Mouse (Mus musculus): ENCODE results near the gene Hecw2. TPM values are rescaled to one million over a fixed set of nuclear protein-coding genes. Genes with fewer than 3 reads are reported as not detected.

Hecw2 gene
- polyA plus RNA-seq, 1 experiment from 2014 or later = 5.5 TPM

DNA sequence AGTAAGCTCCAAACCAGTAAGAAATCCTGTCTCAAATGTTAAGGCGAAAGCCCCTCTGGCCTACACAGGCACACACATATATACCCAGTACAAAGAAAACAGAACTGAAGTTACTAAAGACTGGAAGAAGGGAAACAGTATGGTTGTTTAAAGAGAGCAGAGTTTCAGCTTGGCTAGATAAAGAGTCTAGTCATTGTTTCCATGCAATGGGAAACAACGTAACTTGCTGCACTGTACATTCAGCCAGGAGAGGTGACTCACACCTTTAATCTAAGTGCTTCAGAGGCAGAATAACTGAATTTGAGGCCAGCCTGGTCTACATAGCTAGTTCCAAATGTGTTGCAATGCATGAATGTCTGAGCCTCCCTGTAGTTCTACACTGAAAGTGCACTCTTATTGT is 18.4 kb downstream of the Hecw2 start:
- no peaks in the 10 kb centered on the region for H3K36me3 ChIP-seq (ENCODE audit: control insufficient read depth, insufficient read depth, low read length)
- no peaks in the 10 kb centered on the region for H3K27me3 ChIP-seq (ENCODE audit: control insufficient read depth, insufficient read depth, low read length)
- no peak for DNase-seq (ENCODE audit: low spot score)
- H3K9ac ChIP-seq (ENCODE audit: low read length) = no peak overlapping the region
- no peak for ATAC-seq (ENCODE audit: insufficient read depth, low FRiP score, low TSS enrichment)
- H3K4me2 ChIP-seq (ENCODE audit: low read depth) = no peak overlapping the region
- no peaks in the 10 kb centered on the region for H3K4me1 ChIP-seq (ENCODE audit: control insufficient read depth, insufficient read depth, low read length)
- H3K27ac ChIP-seq (ENCODE audit: low read depth, low read length) = no peak overlapping the region
- no peaks in the 10 kb centered on the region for H3K9me3 ChIP-seq (ENCODE audit: control insufficient read depth, low read length)
- no peak overlapping the region for H3K4me3 ChIP-seq (ENCODE audit: low read depth, low read length)
- 94% methylated on average over 2 of the region's 2 CpGs for whole genome bisulfite sequencing

DNA sequence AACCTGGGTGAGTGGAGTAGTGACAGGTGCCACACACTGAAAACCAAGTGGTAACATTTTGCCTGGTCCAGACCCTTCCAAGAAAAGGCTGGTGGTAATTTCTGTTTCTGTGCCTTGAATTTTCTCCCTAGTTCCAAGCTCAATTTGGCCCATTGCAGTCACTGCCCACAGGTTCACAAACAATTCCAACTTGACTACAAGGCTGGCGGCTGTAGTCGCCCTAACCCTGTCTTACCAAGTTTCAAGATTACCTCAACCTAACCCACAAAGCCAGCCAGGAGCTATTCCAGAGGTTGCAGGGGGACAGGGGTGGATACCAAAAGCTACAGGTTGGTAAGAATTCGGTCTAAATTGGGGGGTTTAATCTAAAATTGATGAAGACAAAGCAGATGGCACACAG is 27.0 kb downstream of the Hecw2 start:
- no peak overlapping the region for H3K27ac ChIP-seq (ENCODE audit: low read depth, low read length)
- no peak overlapping the region for H3K9ac ChIP-seq (ENCODE audit: low read length)
- no peaks in the 10 kb centered on the region for H3K4me1 ChIP-seq (ENCODE audit: control insufficient read depth, insufficient read depth, low read length)
- no peak for ATAC-seq (ENCODE audit: insufficient read depth, low FRiP score, low TSS enrichment)
- H3K4me3 ChIP-seq (ENCODE audit: low read depth, low read length) = no peak overlapping the region
- WGBS = 93% methylated on average over 3 of the region's 3 CpGs
- no peak overlapping the region for H3K4me2 ChIP-seq (ENCODE audit: low read depth)
- DNase-seq (ENCODE audit: low spot score) = no peak
- no peaks in the 10 kb centered on the region for H3K36me3 ChIP-seq (ENCODE audit: control insufficient read depth, insufficient read depth, low read length)
- H3K27me3 ChIP-seq (ENCODE audit: control insufficient read depth, insufficient read depth, low read length) = no peaks in the 10 kb centered on the region
- H3K9me3 ChIP-seq (ENCODE audit: control insufficient read depth, low read length) = no peaks in the 10 kb centered on the region

DNA sequence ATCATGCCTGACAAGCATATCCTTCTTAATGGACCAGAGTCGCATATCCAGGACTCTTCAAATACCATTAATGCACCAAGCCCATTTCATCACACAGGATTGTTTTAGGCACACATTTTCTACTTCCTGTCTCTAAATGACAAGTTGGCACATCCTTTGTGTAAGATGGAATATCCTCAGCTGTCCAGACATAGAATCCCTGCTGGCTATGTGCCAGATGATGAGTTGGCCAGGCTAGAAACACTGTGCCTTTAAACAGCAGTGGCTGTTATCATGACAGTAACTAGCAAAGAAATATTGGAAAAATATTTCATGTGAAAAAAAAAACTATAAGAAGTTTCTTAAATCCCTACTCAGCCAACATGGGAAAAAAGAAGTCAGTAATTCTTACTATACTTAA is 35.4 kb downstream of the Hecw2 start:
- 89% methylated on average over 1 of the region's 1 CpGs for WGBS
- no peaks in the 10 kb centered on the region for H3K27me3 ChIP-seq (ENCODE audit: control insufficient read depth, insufficient read depth, low read length)
- H3K36me3 ChIP-seq (ENCODE audit: control insufficient read depth, insufficient read depth, low read length) = no peaks in the 10 kb centered on the region
- H3K9me3 ChIP-seq (ENCODE audit: control insufficient read depth, low read length) = no peaks in the 10 kb centered on the region
- H3K4me2 ChIP-seq (ENCODE audit: low read depth) = no peak overlapping the region
- no peak overlapping the region for H3K4me3 ChIP-seq (ENCODE audit: low read depth, low read length)
- no peaks in the 10 kb centered on the region for H3K4me1 ChIP-seq (ENCODE audit: control insufficient read depth, insufficient read depth, low read length)
- no peak overlapping the region for H3K9ac ChIP-seq (ENCODE audit: low read length)
- ATAC-seq (ENCODE audit: insufficient read depth, low FRiP score, low TSS enrichment) (no peak), DNase-seq (ENCODE audit: low spot score) (no peak)
- no peak overlapping the region for H3K27ac ChIP-seq (ENCODE audit: low read depth, low read length)

DNA sequence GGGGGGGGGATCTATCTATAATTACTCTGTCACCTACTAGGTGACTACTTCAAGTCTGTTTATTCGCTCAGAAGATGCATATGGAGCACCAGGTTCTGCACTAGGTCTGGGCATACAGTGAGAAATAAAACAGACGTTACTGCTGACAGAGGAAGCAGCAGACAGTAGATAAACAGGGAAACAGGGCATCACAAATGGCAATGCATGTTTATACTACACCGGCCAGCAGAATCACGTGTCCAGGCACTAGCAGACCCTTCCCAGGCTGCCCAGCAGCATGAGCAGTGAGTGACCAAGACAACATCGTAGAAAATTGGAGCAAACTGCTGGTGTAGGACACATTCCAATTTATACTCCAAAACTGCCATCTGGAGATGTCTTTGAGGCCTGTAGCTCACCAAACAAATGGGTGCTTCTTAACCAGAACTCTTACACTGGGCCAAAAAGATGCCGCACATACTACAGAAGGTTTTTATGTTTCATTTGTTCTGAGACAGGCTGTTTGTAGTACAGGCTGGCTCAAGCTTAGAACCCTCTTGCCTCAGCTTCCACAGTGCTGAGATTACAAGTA is 41.7 kb downstream of the Hecw2 start:
- WGBS = 80% methylated on average over 6 of the region's 6 CpGs
- no peak for DNase-seq (ENCODE audit: low spot score)
- no peak overlapping the region for H3K4me3 ChIP-seq (ENCODE audit: low read depth, low read length)
- no peak overlapping the region for H3K9ac ChIP-seq (ENCODE audit: low read length)
- no peaks in the 10 kb centered on the region for H3K27me3 ChIP-seq (ENCODE audit: control insufficient read depth, insufficient read depth, low read length)
- no peaks in the 10 kb centered on the region for H3K9me3 ChIP-seq (ENCODE audit: control insufficient read depth, low read length)
- no peak overlapping the region for H3K27ac ChIP-seq (ENCODE audit: low read depth, low read length)
- no peak for ATAC-seq (ENCODE audit: insufficient read depth, low FRiP score, low TSS enrichment)
- H3K4me2 ChIP-seq (ENCODE audit: low read depth) = no peak overlapping the region
- H3K36me3 ChIP-seq (ENCODE audit: control insufficient read depth, insufficient read depth, low read length) = no peaks in the 10 kb centered on the region
- H3K4me1 ChIP-seq (ENCODE audit: control insufficient read depth, insufficient read depth, low read length) = no peaks in the 10 kb centered on the region

DNA sequence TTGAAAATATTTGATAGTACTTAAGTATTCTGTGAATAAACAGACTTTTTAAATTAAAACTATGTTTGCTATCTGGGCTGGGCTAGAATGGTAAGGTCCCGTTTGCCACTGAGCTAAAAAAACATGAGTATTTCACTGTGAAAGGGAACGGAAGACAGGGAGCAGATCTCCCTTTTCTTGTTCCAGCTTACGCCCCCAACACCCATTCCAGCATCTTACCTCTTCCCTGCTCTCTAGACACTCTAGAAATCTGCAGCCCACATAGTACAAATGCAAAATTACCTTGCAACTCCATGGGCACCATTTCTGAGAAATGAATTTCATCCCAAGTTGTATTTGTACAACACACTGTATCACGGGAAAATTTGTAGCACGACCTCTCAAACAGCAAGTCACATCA is 49.9 kb downstream of the Hecw2 start:
- H3K4me3 ChIP-seq (ENCODE audit: low read depth, low read length) = no peak overlapping the region
- 88% methylated on average over 5 of the region's 5 CpGs for WGBS
- no peak for ATAC-seq (ENCODE audit: insufficient read depth, low FRiP score, low TSS enrichment)

DNA sequence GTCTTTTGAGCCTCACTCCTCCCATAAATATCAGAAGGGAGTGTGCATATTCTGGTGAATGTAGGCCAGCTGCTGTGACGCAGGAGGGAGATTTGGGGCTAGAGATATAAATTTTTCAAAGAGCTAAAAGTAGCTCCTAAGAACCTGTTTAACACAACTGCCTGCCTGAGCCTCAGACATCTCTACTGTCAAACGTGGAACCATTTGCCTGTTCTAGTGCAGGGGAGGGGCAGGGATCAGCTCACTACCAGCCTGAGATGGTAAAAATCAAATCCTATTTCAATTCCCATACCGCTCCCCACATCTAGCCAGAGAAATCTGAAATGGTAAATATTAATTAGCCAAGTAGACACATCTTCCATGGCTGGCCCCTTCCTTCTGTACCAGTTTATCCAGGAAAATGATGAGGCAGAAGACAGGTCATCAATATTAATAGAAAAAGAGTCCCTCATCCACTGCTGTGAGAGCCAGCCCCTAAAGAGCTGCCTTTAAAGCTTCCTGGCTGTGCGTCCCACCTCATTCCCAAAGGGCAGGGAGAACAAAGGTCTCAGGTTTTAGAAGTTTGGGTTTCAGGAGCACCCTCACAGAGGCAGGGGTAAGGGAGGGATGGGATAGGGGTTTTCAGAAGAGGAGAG is 61.0 kb downstream of the Hecw2 start:
- H3K36me3 ChIP-seq (ENCODE audit: control insufficient read depth, insufficient read depth, low read length) = no peaks in the 10 kb centered on the region
- WGBS = 58% methylated on average over 4 of the region's 4 CpGs
- no peak overlapping the region for H3K4me2 ChIP-seq (ENCODE audit: low read depth)
- DNase-seq (ENCODE audit: low spot score) (no peak), ATAC-seq (ENCODE audit: insufficient read depth, low FRiP score, low TSS enrichment) (no peak; the same call in 1 of the 2 replicates)
- no peak overlapping the region for H3K9ac ChIP-seq (ENCODE audit: low read length)
- H3K27me3 ChIP-seq (ENCODE audit: control insufficient read depth, insufficient read depth, low read length) = no peaks in the 10 kb centered on the region
- H3K9me3 ChIP-seq (ENCODE audit: control insufficient read depth, low read length) = no peaks in the 10 kb centered on the region
- no peak overlapping the region for H3K4me3 ChIP-seq (ENCODE audit: low read depth, low read length)
- no peak overlapping the region for H3K27ac ChIP-seq (ENCODE audit: low read depth, low read length)
- H3K4me1 ChIP-seq (ENCODE audit: control insufficient read depth, insufficient read depth, low read length) = no peaks in the 10 kb centered on the region

More for the DNA sequence above, 49.9 kb downstream of the Hecw2 start:
- H3K27ac ChIP-seq (ENCODE audit: low read depth, low read length) = no peak overlapping the region
- H3K27me3 ChIP-seq (ENCODE audit: control insufficient read depth, insufficient read depth, low read length) = no peaks in the 10 kb centered on the region
- no peaks in the 10 kb centered on the region for H3K9me3 ChIP-seq (ENCODE audit: control insufficient read depth, low read length)
- no peaks in the 10 kb centered on the region; the same call in 1 of the 2 replicates for H3K36me3 ChIP-seq (ENCODE audit: control insufficient read depth, insufficient read depth, low read length)
- H3K9ac ChIP-seq (ENCODE audit: low read length) = no peak overlapping the region
- no peaks in the 10 kb centered on the region for H3K4me1 ChIP-seq (ENCODE audit: control insufficient read depth, insufficient read depth, low read length)
- no peak for DNase-seq (ENCODE audit: low spot score)
- H3K4me2 ChIP-seq (ENCODE audit: low read depth) = no peak overlapping the region

DNA sequence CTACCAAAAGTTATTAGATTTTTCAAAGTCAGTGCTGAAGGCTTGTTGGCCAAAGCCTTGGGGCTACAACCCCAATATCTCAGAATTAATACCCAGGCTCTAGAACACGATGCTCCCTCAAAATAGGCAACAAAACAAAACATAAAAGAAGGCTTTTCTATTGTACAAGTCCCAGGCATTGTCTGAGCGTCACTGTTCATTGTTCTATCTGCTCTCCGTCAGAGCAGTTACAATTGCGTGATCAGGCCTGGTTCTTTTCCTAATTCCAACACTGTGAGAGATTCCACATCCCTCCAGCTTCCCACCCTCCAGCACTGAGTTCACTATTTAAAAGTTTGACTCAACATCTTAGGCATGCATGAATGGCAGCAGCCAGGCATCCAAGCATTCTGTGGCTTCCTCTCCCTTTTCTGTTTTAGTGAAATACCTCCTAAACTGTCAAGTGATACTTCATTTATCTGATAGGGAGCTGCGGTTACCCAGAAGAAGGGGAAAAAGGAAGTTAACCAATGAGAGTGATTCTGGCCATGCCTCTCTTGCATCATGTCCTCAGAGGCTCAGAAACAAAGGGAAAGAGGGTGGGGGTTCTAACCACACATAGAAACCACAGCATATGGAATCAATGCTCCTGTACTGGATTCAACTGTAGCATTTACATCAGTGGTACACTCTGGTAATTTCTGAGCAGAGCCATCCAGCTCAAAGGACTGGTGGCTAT is 66.1 kb downstream of the Hecw2 start:
- H3K4me1 ChIP-seq (ENCODE audit: control insufficient read depth, insufficient read depth, low read length) = no peaks in the 10 kb centered on the region
- no peaks in the 10 kb centered on the region for H3K27me3 ChIP-seq (ENCODE audit: control insufficient read depth, insufficient read depth, low read length)
- DNase-seq (ENCODE audit: low spot score) = no peak
- H3K9me3 ChIP-seq (ENCODE audit: control insufficient read depth, low read length) = no peaks in the 10 kb centered on the region
- H3K4me3 ChIP-seq (ENCODE audit: low read depth, low read length) = no peak overlapping the region
- ATAC-seq (ENCODE audit: insufficient read depth, low FRiP score, low TSS enrichment) = no peak
- no peaks in the 10 kb centered on the region for H3K36me3 ChIP-seq (ENCODE audit: control insufficient read depth, insufficient read depth, low read length)
- H3K4me2 ChIP-seq (ENCODE audit: low read depth) = no peak overlapping the region
- no peak overlapping the region for H3K27ac ChIP-seq (ENCODE audit: low read depth, low read length)
- no peak overlapping the region for H3K9ac ChIP-seq (ENCODE audit: low read length)
- WGBS = 69% methylated on average over 5 of the region's 5 CpGs

DNA sequence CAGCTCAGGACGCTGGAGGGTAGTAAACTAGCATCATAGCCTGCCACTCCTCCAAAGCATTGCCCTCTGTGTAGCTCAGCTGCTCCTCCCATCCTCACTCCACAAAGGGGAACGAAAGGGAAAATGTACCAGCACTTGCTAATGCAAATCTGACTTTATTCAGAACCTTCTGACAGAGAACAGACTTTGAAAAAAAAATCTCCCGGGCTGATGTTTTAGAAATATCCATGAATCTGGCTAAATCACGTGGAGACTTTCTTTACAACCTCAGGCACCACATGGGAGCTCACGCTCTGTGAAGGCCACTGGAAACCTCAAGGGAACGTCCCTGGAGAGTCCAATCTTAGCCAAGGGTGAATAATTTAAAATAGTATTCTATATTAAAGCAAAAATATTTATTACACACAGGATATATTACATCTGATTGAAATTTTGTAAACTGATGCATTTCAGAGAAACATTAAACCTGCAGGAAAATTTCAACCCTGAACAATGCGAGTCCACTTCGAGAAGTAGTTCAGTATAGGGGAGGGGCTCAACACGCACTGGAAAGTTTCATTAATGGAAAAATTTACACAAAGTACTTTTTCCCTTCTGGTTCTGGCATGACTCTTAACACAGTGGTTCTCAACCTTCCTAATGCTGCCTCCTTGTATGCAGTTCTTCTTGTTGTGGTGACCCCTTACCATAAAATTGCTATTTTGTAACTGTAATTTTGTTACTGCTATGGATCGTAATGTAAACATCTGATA is 67.8 kb downstream of the Hecw2 start:
- WGBS = 78% methylated on average over 10 of the region's 10 CpGs
- no peak for ATAC-seq (ENCODE audit: insufficient read depth, low FRiP score, low TSS enrichment)
- no peaks in the 10 kb centered on the region for H3K36me3 ChIP-seq (ENCODE audit: control insufficient read depth, insufficient read depth, low read length)

More for the DNA sequence above, 67.8 kb downstream of the Hecw2 start:
- H3K4me2 ChIP-seq (ENCODE audit: low read depth) = no peak overlapping the region
- DNase-seq (ENCODE audit: low spot score) = no peak
- H3K9me3 ChIP-seq (ENCODE audit: control insufficient read depth, low read length) = no peaks in the 10 kb centered on the region
- H3K4me3 ChIP-seq (ENCODE audit: low read depth, low read length) = no peak overlapping the region
- no peak overlapping the region for H3K9ac ChIP-seq (ENCODE audit: low read length)
- H3K27ac ChIP-seq (ENCODE audit: low read depth, low read length) = no peak overlapping the region
- no peaks in the 10 kb centered on the region for H3K27me3 ChIP-seq (ENCODE audit: control insufficient read depth, insufficient read depth, low read length)
- H3K4me1 ChIP-seq (ENCODE audit: control insufficient read depth, insufficient read depth, low read length) = no peaks in the 10 kb centered on the region
